Mouse (Mus musculus): ENCODE data around the gene Fblim1.

Gene Fblim1

DNA sequence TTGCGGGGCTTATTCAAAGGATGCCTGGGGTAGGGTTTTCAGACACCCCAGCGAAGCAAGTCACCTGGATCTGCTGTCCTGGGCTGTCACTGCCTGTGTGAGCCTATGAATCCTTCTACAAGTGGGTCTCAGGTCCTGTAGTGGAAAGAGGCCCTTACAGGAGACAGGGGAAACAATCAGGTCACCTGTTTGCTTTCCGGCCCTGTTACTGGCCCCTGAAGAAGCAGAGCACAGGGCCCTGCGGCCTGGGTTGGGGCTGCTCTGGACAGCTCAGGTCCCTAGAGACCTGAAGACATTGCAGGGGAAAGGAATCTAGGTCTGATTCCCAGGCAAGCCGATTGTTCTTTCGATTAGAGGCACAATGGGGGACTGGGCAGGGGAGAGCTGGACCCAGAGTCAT lies 5.5 kb downstream of the Fblim1 start:
- no peak for DNase-seq (ENCODE audit: extremely low read depth, low read depth)

DNA sequence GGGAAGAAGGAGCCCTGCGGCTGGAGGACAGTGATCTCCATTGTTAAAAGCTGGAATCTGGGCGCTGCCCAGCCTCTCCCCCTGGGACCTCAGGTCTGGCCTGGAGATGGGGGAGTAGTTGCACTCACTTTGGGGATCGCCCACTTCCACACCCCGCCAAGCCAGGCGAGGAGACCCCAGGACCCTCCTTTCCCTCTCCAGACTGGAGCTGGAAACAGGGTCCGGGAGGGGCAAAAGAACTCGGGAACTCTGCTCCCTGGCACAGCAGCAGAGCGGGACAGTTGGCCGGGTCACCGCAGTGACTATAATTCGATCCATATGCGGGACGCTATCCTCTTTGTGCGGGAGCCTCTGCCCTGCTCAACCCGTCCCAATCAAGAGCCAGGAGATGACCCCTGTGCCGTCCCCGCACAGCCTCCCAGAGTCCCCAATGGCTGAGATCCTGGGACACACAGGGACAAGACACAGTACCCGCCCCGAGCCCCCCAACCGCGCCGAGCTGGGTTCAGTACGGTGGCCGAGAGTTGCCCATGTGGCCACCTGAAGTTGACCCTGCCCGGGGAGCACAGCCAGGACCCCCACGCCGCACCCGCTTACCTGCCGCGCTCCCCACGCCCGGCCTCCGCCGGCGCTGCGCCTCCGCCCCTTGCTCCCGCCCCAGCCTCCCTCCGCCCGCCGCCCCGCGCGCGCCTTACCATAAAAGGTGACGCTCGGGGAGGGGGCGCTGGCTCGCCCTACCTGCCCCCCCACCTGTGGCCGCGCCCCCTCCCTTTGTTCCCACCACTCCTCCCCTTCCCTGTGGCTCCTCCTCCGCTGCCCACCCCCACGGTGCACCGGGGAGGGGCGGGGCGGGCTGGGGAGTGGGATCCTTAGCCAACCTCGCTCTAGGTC lies 6.4 kb downstream of the Fblim1 start:
- no peak for DNase-seq (ENCODE audit: extremely low read depth, low read depth)

DNA sequence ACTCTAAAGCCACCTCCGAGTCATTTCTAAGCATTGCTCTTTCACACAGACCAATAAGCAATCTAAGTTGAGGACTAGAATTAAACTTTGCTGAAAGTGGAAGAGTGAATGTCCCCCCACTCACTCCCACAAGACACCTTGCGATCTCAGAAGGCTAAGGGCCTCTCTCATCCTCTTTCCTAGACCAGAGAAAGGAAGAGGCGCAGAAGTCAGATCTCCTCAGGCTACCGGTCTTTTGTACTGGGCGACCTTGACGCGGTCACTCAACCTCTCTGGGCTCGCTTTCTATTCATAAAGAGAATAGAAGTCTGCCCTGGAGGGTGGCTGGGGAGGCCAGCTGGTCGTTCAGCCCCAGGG lies 7.0 kb downstream of the Fblim1 start:
- no peak for DNase-seq (ENCODE audit: extremely low read depth, low read depth)

DNA sequence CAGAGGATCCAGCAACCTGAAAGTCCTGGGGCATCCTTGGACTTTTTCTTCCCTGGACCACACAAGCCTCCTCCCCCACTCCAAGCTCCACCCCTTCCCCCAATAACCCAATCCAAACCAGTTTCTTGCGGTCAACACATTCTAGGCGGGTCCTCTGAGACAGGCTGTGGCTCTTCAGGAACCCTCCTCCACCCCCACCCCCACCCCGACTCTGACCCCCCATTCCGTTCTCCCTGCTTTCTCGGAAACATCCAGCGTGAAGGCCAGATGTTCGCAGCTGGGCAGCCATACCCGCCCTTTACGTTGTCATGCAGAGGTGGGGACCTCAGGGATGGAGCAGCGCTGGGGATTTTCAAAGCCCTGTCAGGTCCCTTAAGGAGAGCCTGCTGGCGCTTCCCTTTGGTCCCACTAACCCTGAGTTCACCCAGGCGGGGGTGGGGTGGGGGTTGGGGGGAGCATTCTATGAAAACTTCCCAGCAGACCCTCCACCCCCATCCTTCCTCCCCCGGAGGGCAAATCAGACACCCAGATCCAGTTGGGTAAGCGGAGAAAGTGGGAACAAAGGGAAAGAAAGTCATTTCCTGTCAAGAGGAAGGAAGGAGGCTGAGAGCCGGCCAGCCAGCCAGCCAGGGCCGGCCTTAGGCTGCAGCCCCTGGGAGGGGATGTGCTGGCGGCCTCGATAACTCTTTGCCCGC lies 7.5 kb downstream of the Fblim1 start:
- DNase-seq (ENCODE audit: extremely low read depth, low read depth), result no peak

DNA sequence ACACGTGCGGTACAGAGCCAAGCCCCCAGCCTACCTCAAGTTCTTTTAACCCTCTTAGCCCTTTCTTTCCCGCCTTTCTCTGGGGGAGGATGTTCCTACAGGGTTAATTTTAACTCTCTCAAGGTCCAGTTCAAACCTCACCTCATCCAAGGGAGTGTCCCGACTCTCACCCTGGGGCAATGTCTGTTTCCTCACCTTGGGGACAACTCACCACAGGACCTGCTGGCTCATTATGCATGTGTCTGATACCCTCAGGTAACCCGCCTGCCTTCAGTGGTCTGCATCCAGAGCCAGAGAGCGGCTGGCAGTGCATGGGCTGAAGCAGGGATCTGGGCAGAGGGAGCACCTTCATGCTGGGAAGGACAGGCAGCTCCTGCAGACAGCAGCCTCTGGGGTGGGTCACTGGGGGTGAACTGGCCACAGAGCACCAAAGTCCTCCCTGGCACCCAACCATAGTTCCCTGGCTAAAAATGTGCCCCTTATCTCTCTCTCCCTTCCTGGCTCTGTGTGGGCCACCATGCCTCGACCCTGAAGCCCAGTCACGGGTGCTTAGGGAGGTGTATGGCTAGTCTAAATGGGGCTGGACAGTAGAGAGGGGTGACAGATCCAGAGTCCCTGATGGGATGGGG lies 9.1 kb downstream of the Fblim1 start:
- DNase-seq (ENCODE audit: extremely low read depth, low read depth), result no peak

DNA sequence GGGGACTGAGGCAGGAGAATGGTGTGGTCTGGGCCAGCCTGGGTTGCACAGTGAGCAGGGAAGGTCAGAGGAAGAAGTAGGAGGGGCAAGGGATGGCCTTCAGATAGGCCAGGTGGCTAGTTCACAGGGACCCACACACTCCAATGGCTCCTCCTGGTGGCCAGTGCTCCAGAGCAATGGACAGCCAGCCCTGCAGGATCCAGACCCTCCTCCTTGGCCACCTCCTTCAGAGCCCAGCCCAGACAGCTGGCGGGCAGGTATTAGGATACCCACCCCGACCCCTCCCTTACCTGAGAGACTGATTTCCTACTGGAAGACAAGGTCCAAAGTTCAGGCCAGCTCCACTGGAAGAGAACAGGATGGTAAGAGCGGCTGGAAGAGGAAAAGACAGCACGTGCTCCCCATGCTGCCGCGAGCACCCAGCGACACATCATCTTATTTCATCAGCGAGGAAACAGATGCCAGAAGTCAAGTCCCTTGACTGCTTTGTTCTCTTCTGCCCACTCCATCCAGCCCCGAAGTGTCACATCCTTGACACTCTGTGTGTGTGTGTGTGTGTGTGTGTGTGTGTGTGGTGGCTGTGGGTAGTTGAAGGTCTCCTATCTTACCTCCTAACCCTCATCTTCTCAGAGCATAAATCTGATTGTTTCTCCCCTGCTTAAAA lies 10.2 kb downstream of the Fblim1 start:
- no peak for DNase-seq (ENCODE audit: extremely low read depth, low read depth)

DNA sequence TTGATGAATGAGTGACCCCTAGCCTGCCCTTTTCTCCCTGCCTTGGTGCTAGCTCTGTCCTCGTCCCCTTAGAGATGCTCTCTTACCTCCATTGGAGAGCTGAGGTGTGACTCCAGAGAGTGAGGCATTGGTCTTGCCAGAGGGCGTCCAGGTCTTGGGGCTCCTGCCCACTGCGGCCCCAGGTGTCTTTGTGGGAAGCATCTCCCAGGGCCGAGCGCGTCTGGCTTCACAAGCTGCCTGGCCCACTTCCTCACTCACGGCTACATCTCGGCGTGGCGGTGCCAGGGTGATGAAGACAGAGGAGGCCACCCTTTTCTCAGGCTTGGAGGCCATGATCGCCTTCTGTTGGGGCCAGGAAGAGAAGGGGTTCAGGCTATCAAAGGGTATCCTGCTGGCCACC lies 10.8 kb downstream of the Fblim1 start:
- DNase-seq (ENCODE audit: extremely low read depth, low read depth), result no peak

DNA sequence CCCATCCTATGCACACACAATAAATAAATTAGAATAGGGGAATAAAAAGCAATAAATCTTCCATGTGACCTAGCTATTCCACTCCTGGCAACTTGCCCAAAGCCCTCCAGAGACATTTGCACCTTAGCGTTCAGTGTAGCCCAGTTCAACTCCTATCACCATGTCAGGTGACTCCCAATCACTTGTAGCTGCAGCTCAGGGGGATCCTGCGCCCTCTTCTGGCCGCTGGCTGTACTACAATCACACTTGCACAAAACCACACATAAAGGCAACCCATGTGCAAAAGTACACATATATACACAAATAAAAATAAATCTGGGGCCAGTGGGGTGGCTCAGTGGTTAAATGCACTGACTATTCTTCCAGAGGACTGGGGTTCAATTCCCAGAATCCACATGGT lies 14.3 kb downstream of the Fblim1 start:
- DNase-seq (ENCODE audit: extremely low read depth, low read depth), result peak; percentile 43

DNA sequence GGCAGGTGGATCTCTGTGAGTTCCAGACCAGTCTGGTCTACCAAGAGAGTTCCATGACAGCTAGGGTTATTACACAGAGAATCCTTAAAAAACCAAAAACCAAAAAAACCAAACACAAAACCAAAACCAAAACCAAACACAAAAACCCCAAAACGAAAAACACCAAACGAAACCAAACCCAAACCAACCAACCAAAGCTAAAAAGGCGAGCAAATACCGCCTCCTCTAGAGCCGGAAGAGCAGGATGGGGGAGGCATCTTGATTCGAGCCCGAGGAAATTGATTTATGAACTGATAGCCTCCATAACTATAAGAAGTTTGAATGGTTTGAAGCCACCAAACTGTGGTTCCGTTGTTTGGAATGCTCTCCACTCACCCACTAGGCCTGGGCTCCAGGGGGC lies 22.0 kb downstream of the Fblim1 start:
- no peak for DNase-seq (ENCODE audit: extremely low read depth, low read depth)

DNA sequence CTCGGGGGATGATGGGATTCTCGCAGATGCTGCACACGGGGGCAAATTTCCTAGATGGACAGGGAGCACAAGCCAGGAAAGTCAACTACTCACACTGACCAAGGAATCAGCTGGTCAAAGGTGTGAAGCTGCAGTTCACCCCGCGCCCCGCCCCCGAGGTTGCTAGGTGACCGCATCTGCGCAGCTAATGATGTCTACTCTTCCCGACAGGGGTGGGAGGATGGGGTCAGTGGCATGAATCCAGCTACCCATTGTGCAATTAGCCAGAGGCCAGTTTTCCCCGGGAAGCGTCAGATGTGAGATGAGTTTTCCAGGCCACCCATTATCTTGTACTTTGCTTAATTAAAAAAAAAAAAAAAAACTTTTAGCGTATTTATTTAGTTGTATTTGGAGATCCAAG lies 24.8 kb downstream of the Fblim1 start:
- DNase-seq (ENCODE audit: extremely low read depth, low read depth), result no peak

DNA sequence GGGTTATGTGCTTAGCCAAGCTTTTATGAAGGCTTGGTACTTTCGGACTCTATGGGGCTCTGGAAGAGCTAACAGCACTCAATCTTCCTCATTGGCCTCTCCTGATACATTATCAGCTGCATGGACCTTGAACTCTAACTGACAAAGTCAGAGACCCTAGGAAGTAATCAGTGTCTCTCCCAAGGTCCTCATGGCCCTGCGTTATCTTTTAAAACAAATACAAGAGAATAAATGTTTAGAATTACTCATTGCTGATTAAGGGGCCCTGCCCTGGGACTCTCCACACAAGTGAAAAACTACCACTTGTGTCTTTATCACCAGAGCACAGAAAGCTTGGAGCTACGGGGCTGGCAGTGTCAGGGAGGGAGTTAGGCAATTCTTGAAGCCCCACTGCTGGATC lies 27.1 kb downstream of the Fblim1 start:
- peak; percentile 21 for DNase-seq (ENCODE audit: extremely low read depth, low read depth)

DNA sequence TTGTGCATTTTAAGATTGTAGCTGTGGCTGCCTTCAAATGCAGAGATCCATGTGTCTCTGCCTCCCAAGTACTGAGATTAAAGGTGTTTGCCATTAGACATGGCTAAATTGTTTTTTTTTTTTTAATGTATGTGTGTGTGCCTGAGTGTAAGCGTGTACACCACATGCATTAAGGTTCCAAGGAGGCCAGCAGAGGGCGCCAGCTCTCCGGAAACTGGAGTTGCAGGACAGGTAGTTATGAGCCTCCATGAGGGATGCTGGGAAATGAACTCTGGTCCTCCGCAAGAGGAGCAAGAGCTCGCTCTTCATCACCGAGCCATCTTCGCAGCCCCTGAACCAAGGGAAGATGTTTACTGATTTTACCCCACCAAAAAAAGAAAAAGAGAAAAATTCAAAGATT lies 29.0 kb downstream of the Fblim1 start:
- no peak for DNase-seq (ENCODE audit: extremely low read depth, low read depth)

DNA sequence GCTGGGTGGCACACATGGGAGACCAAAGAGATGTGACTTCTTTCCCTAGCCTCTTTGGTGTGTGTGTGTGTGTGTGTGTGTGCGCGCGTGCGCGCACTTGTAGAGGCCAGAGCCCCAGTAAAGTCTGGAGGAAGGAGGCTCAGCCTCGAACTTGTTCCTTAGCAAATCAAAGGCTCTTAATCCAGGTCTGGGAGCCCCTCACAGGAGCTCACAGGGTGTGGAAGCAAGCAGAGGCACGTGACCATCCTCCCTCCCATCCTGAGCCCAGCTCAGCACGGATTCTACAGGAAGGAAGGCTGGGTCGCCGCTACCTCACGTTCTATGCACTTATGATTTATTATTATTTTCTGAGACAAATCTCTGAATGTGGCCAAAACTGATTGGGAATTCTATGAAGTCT lies 29.5 kb downstream of the Fblim1 start:
- DNase-seq (ENCODE audit: extremely low read depth, low read depth), result no peak

DNA sequence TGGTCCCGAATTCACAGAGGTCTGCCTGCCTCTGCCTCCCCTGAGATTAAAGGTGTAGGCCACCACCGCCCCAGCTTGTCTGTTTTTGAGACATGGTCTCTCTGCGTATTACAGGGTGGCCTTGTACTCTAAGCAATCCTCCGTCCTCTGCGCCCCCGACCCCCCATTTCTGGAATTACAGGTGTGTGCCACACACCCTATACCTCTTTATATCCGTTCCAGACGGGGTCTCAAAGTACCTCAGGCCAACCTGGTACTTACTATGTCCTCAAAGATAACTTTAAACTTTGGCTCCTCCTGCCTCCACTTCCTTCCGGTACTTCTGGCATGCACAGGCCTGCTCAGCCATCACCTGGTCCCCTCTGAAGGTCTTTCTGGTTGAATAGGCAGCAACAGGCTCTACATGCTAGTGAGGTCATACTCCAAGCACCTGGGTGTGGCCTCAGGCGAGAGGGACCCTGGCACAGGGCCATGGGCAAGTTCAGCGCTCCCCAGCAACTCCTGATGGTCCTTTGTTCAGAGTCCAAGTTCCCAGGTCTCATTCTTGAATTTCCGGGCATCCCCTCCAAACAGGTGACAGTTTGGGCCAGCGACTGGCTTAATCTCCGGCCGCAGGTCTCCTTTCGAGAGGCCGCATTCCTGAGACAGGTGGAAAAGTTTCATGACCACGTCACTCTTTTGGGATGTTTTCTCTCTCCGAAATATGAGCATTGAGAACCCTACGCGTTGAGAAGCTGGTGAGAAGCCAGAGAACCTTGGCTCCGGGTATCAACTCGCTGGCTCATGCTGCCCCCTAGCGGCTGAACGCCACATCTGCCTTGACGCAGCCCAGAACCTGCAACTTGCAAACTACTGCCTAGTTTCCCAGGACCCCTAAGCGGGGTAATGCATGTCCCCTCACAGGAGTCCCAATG lies 30.9 kb downstream of the Fblim1 start:
- peak; percentile 31 for DNase-seq (ENCODE audit: extremely low read depth, low read depth)

DNA sequence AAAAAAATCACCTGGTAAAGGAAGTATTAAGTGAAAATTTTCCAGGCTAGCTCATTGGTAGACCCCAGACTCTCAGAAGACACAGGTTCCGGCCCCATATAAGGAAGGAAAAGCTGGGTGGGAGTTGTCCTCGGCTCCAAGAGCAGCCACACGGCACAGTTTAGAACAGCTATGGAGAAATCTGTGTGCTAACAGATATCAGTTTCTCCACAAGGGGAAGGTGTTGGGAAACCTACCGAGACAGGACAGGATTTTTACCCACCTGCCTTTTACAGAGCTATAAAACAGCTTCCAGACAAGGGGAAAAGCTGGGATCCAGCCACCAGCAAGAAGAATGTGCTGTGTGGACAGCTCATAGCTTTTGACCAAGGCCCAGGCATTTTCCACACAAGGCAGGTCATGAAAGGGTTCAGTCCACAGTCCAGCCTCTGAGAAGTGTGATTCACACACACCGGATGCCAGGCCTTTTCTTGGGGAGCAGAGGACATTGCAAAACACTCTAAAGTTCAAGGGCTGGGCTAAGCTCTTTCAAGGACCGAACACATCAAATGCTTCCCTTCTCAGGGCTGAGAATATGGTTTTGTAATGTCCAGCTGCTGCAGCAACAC lies 32.4 kb downstream of the Fblim1 start:
- no peak for DNase-seq (ENCODE audit: extremely low read depth, low read depth)

DNA sequence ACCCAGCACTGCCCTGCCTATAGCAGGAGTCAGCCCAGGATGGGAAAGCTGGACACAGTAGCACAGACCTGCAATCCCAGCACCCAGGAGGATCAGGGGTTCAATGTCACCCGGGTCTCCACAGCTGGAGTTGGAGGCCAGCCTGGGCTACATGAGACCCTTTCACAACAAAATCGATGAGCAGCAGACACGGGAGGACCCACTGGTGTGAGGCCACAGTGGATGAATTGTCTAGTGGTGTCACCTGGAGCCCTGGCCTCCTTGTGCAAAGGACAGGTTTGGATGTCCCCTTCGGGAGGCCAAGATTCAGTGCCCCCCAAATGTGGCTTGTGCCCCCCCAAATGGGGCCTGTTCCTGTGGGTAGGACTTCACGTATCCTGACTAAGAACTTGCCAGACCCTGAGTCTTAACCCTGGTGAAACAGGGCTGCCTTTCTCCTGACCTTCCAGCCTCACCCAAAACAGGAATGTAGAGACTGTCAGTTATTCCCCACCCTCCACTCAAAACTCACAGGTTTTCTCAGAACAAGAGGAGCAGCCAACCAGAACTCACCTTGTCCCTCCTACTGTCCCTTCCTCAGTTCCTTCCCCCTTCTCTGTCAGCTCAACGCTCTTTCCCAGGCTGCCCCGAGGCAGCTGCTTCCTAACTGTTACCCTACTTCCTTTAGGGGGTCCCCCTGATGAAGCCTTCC lies 33.1 kb downstream of the Fblim1 start:
- no peak for DNase-seq (ENCODE audit: extremely low read depth, low read depth)

DNA sequence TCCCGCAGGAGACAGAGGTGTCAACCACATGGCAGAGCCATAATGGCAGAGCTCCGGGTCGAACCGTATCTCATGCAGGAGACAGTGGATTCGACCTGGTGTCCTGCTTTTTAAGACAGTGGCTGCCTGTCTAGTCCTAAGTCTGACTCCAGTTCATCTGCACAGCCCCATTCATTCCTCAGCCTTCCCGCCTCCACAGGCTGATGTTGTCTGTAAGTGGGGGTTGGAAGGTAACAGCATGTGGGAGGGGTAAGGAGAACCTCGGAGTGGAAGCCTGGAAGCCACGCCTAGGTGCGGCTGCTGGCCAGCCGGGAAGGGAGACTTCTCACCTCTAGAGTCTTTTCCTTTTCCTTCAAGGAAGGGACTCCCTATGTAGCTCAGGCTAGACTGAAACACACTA lies 34.0 kb downstream of the Fblim1 start:
- no peak for DNase-seq (ENCODE audit: extremely low read depth, low read depth)

DNA sequence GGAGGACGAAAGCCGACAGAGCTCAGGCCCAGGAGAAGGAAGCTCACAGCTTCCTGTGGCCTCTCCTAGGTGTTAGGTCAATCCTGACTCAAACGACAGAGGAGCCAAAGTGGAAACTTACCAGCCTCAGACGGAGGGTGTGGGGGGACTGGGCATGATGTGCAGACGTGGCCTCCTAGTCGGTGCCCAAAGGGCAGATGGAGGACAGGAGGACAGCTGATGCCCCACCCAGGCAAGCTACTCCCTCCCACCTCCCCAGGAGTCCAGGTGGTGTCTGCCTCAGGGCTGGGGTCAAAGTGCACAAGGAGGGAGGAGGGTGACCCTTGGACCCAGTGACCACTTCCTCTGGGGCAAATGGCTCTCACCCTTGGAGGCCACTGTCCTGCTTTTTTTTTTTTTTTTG lies 34.6 kb downstream of the Fblim1 start:
- DNase-seq (ENCODE audit: extremely low read depth, low read depth), result no peak

DNA sequence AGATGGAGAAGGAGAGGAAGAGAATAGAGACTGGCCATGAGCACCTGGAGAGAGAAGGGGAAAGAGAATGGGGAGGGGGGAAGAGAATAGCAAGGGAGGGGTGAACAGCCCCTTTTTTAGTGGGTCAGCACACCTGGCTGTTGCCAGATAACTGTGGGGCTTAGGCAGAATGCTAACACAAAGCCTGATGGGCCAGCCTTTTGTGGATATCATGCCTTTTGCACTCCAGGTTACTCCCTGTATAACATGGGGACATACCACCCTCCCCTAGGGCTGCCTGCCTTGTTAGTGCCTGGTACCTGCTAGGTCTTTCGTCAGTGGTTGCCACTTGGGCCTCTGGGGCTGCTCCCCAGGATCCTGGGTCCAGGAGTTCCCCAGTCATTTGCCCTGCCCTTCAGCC lies 35.1 kb downstream of the Fblim1 start:
- DNase-seq (ENCODE audit: extremely low read depth, low read depth), result no peak

DNA sequence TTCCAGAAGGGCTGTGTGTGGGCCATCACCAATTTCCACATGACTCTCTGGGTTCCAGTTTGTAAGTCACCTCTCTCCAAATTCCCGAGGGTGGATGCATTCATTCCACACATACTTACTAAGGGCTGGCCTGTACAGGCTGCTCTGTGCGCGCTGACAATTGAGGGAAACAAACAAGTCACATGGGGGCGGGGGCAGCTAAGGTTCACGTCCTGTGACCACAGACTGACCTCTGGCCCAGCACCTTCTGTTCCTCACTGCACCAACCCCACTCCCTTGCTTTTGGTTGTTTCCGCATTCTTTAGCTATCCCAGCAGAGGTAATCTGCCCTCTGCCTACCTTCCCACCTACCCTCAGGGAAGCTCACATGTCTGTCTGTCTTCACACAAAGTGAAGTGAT lies 35.9 kb downstream of the Fblim1 start:
- no peak for DNase-seq (ENCODE audit: extremely low read depth, low read depth)
